Mouse (Mus musculus) heart, postnatal 0 days (tissue): ENCODE data around the gene Cnppd1. TPM values are rescaled to one million over a fixed set of nuclear protein-coding genes. Genes with fewer than 3 reads are reported as not detected.

Experiments used
- ATAC-seq: fragments of 200-750 bp; cut with Nextera tagmentation; 2 replicates; pipeline ENCODE4 v1.8.0; 2017; ENCODE audit warnings: low read depth, moderate number of reproducible peaks, moderate library complexity; ENCODE audit not compliant: insufficient read depth
- DNase-seq: peaks from one replicate; pipeline ENCODE4 v3.0.0-alpha.2; 2016; ENCODE audit warnings: low spot score
- H3K27ac ChIP-seq: fragments of 300-500 bp; sonication (generic); 2 replicates; pipeline ENCODE4 v1.5.1; 2014; ENCODE audit warnings: low read depth, mild to moderate bottlenecking
- H3K27me3 ChIP-seq: fragments of 300-500 bp; sonication (generic); 2 replicates; pipeline ENCODE4 v1.6.1; 2014; ENCODE audit warnings: low read length, mixed read lengths; ENCODE audit not compliant: control insufficient read depth, insufficient read depth
- H3K36me3 ChIP-seq: fragments of 300-500 bp; sonication (generic); replicated peaks from 2 replicates; pipeline ENCODE4 v1.6.1; 2014; ENCODE audit warnings: low read length, mixed read lengths; ENCODE audit not compliant: control insufficient read depth, insufficient read depth
- H3K4me1 ChIP-seq: fragments of 300-500 bp; sonication (generic); 2 replicates; pipeline ENCODE4 v1.6.1; 2014; ENCODE audit warnings: antibody characterized with exemption; ENCODE audit not compliant: control insufficient read depth, insufficient read depth
- H3K4me2 ChIP-seq: fragments of 300-500 bp; sonication (generic); 2 replicates; pipeline ENCODE4 v1.6.1; 2014; ENCODE audit warnings: low read depth, mild to moderate bottlenecking, low read length, moderate library complexity
- H3K4me3 ChIP-seq: fragments of 300-500 bp; sonication (generic); 2 replicates; pipeline ENCODE4 v1.5.1; 2014; ENCODE audit warnings: low read depth, low read length
- H3K9ac ChIP-seq: fragments of 300-500 bp; sonication (generic); replicated peaks from 2 replicates; pipeline ENCODE4 v1.6.1; 2014; ENCODE audit warnings: low read depth, low read length, mixed read lengths
- H3K9me3 ChIP-seq: fragments of 300-500 bp; sonication (generic); replicated peaks from 2 replicates; pipeline ENCODE4 v1.6.1; 2016; ENCODE audit warnings: low read length; ENCODE audit not compliant: control insufficient read depth
- CTCF ChIP-seq: IDR thresholded peaks from 2 replicates; pipeline ENCODE4 v1.5.1; 2016; ENCODE audit warnings: antibody characterized with exemption, control low read depth, low read depth
- EP300 ChIP-seq: IDR thresholded peaks from 2 replicates; pipeline ENCODE4 v1.6.1; 2016; ENCODE audit warnings: antibody characterized with exemption, low read depth
- WGBS: fragments of 180-500 bp; shearing (Covaris S2); extraction: QIAGEN DNeasy Blood & Tissue Kit; methylation state at CpG from one replicate; pipeline ENCODE4 v1.1.7; 2014; 5-methylcytosine and 5-hydroxymethylcytosine counted together
- polyA plus RNA-seq: library from polyadenylated mRNA; unstranded; fragments of >200 nt; fragmentation: Nextera tagmentation; extraction: Ambion mirVana; gene quantifications from 2 replicates; pipeline ENCODE4 v1.2.1, GENCODE M21; 2015
- total RNA-seq: library from RNA; depleted of rRNA; stranded (reverse); fragments of >200 nt; gene quantifications from 2 replicates; pipeline ENCODE4 v1.2.3, GENCODE M21; 2014; ENCODE audit warnings: low replicate concordance; rRNA removed

Cnppd1 gene
- total and polyA plus RNA-seq, 2 experiments from 2014 or later, result 30.2 to 66.7 TPM

GRCm38 (mm10) chr1:75133421-75134207 lies 8.9 kb downstream of the Cnppd1 start, which contains the start of gene Slc23a3:
TSS of gene Slc23a3 (minus strand) at chr1:75133890.
- Histone ChIP-seq H3K27ac (no peak within 1 kb of the TSS), H3K36me3 (peaks cover 34% of the 10 kb centered on the region), H3K27me3 (no peaks in the 10 kb centered on the region), H3K4me2 (no peak within 1 kb of the TSS), H3K9ac (no peak within 1 kb of the TSS), H3K4me3 (no peak within 1 kb of the TSS), H3K4me1 (no peaks in the 10 kb centered on the region), H3K9me3 (no peaks in the 10 kb centered on the region)
- DNase-seq (no peak), ATAC-seq (no peak)
- TF ChIP-seq CTCF (no peak), EP300 (no peak)
- 53% methylated on average over 12 of the region's 12 CpGs for WGBS

DNA sequence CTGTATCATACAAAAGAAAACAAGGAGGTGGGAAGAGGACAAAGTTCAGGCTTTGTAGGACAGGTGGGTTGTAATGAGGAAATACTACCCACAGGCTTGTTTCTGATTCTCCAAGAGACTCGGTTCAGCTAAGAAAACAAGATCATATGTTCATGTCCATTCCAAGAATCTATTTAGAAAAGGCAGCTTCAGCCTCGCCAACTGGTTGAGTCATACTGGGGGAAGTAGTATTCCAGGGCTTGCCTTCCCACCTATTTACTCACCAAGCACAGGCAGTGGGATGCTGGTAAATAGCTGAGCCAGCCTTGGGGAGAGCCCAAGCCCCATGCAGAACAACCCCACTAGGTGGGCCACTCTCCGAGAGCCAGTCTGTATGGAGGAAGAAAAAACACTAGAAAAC lies 13.9 kb downstream of the Cnppd1 start:
- H3K27ac ChIP-seq, result no peak overlapping the region
- H3K9ac ChIP-seq, result no peak overlapping the region
- no peaks in the 10 kb centered on the region for H3K27me3 ChIP-seq
- H3K4me3 ChIP-seq, result no peak overlapping the region
- no peaks in the 10 kb centered on the region for H3K4me1 ChIP-seq
- no peak for DNase-seq
- no peak for ATAC-seq
- no peaks in the 10 kb centered on the region for H3K36me3 ChIP-seq
- TF ChIP-seq CTCF (no peak), EP300 (no peak)
- H3K9me3 ChIP-seq, result no peaks in the 10 kb centered on the region
- 69% methylated on average over 3 of the region's 3 CpGs for WGBS
- H3K4me2 ChIP-seq, result no peak overlapping the region

GRCm38 (mm10) chr1:75125418-75125817 lies 17.1 kb downstream of the Cnppd1 start:
- H3K36me3 ChIP-seq, result no peaks in the 10 kb centered on the region
- H3K27me3 ChIP-seq, result no peaks in the 10 kb centered on the region
- DNase-seq (no peak), ATAC-seq (no peak)
- no peaks in the 10 kb centered on the region for H3K4me1 ChIP-seq
- H3K4me2 ChIP-seq, result peak overlapping the region; percentile 51
- H3K4me3 ChIP-seq, result peak overlapping the region; percentile 58
- peak overlapping the region; percentile 93; the same call in 1 of the 2 replicates for H3K27ac ChIP-seq
- TF ChIP-seq CTCF (no peak), EP300 (no peak)
- WGBS, result 40% methylated on average over 5 of the region's 5 CpGs
- no peaks in the 10 kb centered on the region for H3K9me3 ChIP-seq
- H3K9ac ChIP-seq, result no peak overlapping the region; the same call in 1 of the 2 replicates

DNA sequence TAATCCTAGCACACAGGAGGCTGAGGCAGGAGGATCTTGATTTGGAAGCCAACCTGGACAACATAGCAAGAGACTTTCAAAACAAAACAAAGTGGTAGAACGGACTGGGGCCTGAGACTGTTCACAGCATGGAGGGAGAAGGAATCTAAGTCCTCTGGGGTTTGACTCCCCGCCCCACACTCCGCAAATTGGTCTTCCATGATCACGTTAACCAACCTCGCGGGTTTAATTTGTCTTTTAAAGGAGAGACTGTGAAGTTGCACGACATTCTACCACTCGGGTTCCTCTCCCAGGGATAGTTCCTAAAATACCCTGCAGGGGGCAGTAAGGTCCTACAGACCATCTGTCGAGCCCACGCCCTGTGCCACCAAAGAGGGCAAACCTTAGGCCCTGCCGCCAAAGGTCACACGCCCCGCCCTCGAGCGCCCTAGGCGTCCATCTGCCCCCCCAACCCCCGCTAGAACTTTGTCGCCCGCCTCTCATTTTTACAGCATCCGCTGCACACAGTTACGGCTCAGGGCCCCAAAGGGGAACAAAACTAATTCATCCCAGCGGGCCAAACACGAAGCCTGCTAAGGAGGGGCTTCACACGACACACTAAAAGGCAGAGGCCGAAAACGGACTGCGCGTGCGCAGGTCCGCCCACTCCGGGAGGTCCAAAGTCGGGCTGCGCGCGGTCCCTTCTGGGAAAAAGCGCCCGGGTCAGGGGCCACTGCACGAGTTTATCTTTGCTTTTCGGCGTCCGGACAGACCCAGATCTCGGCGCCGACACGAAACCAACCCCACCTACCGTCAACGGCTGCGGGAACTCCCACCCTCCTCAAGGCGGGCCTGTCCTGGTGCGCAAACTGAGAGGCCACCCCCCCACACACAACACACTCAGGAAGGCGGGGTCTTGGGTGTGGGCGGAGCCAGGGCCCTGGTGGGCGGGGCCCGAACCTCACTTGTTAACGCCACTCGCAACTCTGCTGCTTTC lies 17.9 kb downstream of the Cnppd1 start, which contains the start of gene Nhej1:
Gene Nhej1, minus strand, starts transcription at position 855 of the 976 bp plus-strand sequence.
- Histone ChIP-seq H3K4me1 (no peaks in the 10 kb centered on the region), H3K27me3 (no peaks in the 10 kb centered on the region), H3K9ac (peak within 1 kb of the TSS; percentile 63), H3K36me3 (no peaks in the 10 kb centered on the region), H3K27ac (peak within 1 kb of the TSS; percentile 93), H3K4me3 (peak within 1 kb of the TSS; percentile 58), H3K9me3 (no peaks in the 10 kb centered on the region), H3K4me2 (peak within 1 kb of the TSS; percentile 51)
- DNase-seq (peak; percentile 92), ATAC-seq (peak; percentile 98)
- TF ChIP-seq EP300, result peak; percentile 50
- TF ChIP-seq CTCF, result peak; percentile 80
- 1% methylated on average over 56 of the region's 56 CpGs for WGBS

DNA sequence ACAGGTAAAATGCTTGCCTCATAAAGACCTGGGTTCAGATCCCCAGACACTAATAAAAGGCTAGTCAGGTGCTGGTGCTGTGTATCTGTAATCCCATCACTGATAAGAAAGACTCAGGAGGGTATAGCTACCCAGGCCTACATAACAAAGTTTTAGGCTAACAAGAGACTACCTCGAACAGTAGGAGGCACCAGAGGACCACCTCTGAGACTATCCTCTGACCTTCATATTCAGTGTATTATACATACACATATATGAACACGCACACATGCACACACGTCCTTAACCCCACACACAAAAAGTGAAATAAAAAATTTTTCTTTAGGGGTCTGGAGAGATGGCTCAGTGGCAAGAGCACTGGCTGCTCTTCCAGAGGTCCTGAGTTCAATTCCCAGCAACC lies 20.3 kb downstream of the Cnppd1 start:
- no peak for TF ChIP-seq EP300
- no peak; the same call in 1 of the 2 replicates for TF ChIP-seq CTCF
- H3K4me3 ChIP-seq, result no peak overlapping the region
- no peaks in the 10 kb centered on the region for H3K27me3 ChIP-seq
- no peak overlapping the region for H3K4me2 ChIP-seq
- WGBS, result 77% methylated on average over 3 of the region's 3 CpGs
- no peak overlapping the region for H3K9ac ChIP-seq
- ATAC-seq, result no peak
- no peaks in the 10 kb centered on the region for H3K36me3 ChIP-seq
- no peak overlapping the region for H3K27ac ChIP-seq
- no peak for DNase-seq
- H3K9me3 ChIP-seq, result no peaks in the 10 kb centered on the region
- no peaks in the 10 kb centered on the region for H3K4me1 ChIP-seq

Other genes with a start within 250 kb of the Cnppd1 start
- gene Cryba2, start 249.6 kb downstream of the Cnppd1 start, total RNA-seq, result not detected in 2 replicates
- gene Cryba2, start 249.6 kb downstream of the Cnppd1 start, polyA plus RNA-seq, result not detected in 2 replicates
- gene Cfap65, start 207.1 kb downstream of the Cnppd1 start, total RNA-seq, result 0.04 TPM in 1 of 2 replicates, not detected in the other
- 0.05 TPM in 1 of 2 replicates, not detected in the other for gene Cfap65, start 207.1 kb downstream of the Cnppd1 start, polyA plus RNA-seq
- 0.35 TPM in 1 of 2 replicates, not detected in the other for gene Ihh, start 191.0 kb downstream of the Cnppd1 start, total RNA-seq
- 0.05 TPM in 2 replicates for gene Ihh, start 191.0 kb downstream of the Cnppd1 start, polyA plus RNA-seq
- 1.2 and 8.4 TPM in 2 replicates for gene Nhej1, start 17.5 kb downstream of the Cnppd1 start, total RNA-seq
- gene Nhej1, start 17.5 kb downstream of the Cnppd1 start, polyA plus RNA-seq, result 6.1 TPM in 2 replicates
- gene Slc23a3, start 8.8 kb downstream of the Cnppd1 start, total RNA-seq, result 0.73 and 4.0 TPM in 2 replicates
- 1.3 and 2.1 TPM in 2 replicates for gene Slc23a3, start 8.8 kb downstream of the Cnppd1 start, polyA plus RNA-seq
- 49.7 and 50.9 TPM in 2 replicates for gene Retreg2, start 67 bp upstream of the Cnppd1 start, total RNA-seq
- 19.4 and 23.7 TPM in 2 replicates for gene Retreg2, start 67 bp upstream of the Cnppd1 start, polyA plus RNA-seq
- 33.1 and 67.1 TPM in 2 replicates for gene Zfand2b, start 25.9 kb upstream of the Cnppd1 start, total RNA-seq
- gene Zfand2b, start 25.9 kb upstream of the Cnppd1 start, polyA plus RNA-seq, result 26.1 and 28.7 TPM in 2 replicates
- 22.0 and 36.0 TPM in 2 replicates for gene Abcb6, start 37.7 kb upstream of the Cnppd1 start, total RNA-seq
- gene Abcb6, start 37.7 kb upstream of the Cnppd1 start, polyA plus RNA-seq, result 15.9 and 17.6 TPM in 2 replicates
- gene Ankzf1, start 49.4 kb upstream of the Cnppd1 start, total RNA-seq, result 19.4 and 20.6 TPM in 2 replicates
- gene Ankzf1, start 49.4 kb upstream of the Cnppd1 start, polyA plus RNA-seq, result 11.6 and 14.5 TPM in 2 replicates
- gene Atg9a, start 49.5 kb upstream of the Cnppd1 start, total RNA-seq, result 64.2 and 99.6 TPM in 2 replicates
- gene Atg9a, start 49.5 kb upstream of the Cnppd1 start, polyA plus RNA-seq, result 28.5 and 29.6 TPM in 2 replicates
- gene Glb1l, start 68.1 kb upstream of the Cnppd1 start, total RNA-seq, result 9.8 and 11.3 TPM in 2 replicates
- gene Glb1l, start 68.1 kb upstream of the Cnppd1 start, polyA plus RNA-seq, result 3.6 and 3.8 TPM in 2 replicates
- gene Stk16, start 68.1 kb upstream of the Cnppd1 start, total RNA-seq, result 75.9 and 90.1 TPM in 2 replicates
- gene Stk16, start 68.1 kb upstream of the Cnppd1 start, polyA plus RNA-seq, result 57.4 and 62.5 TPM in 2 replicates
- gene Tuba4a, start 77.2 kb upstream of the Cnppd1 start, total RNA-seq, result 179 and 227 TPM in 2 replicates
- gene Tuba4a, start 77.2 kb upstream of the Cnppd1 start, polyA plus RNA-seq, result 114 and 142 TPM in 2 replicates
- not detected in 2 replicates for gene A630095N17Rik, start 89.4 kb upstream of the Cnppd1 start, total RNA-seq
- gene A630095N17Rik, start 89.4 kb upstream of the Cnppd1 start, polyA plus RNA-seq, result not detected in 2 replicates
- gene Dnajb2, start 93.7 kb upstream of the Cnppd1 start, total RNA-seq, result 25.1 and 35.0 TPM in 2 replicates
- 34.9 and 36.7 TPM in 2 replicates for gene Dnajb2, start 93.7 kb upstream of the Cnppd1 start, polyA plus RNA-seq
- gene Ptprn, start 121.8 kb upstream of the Cnppd1 start, total RNA-seq, result 0.04 and 0.15 TPM in 2 replicates
- gene Ptprn, start 121.8 kb upstream of the Cnppd1 start, polyA plus RNA-seq, result 0.16 and 0.26 TPM in 2 replicates
- not detected in 2 replicates for gene Resp18, start 135.7 kb upstream of the Cnppd1 start, total RNA-seq
- 0.48 TPM in 1 of 2 replicates, not detected in the other for gene Resp18, start 135.7 kb upstream of the Cnppd1 start, polyA plus RNA-seq
- 202 and 236 TPM in 2 replicates for gene Dnpep, start 175.3 kb upstream of the Cnppd1 start, total RNA-seq
- 147 TPM in 2 replicates for gene Dnpep, start 175.3 kb upstream of the Cnppd1 start, polyA plus RNA-seq
- gene Des, start 217.6 kb upstream of the Cnppd1 start, total RNA-seq, result 983 and 1,187 TPM in 2 replicates
- gene Des, start 217.6 kb upstream of the Cnppd1 start, polyA plus RNA-seq, result 601 and 639 TPM in 2 replicates
- 95.0 and 105 TPM in 2 replicates for gene Speg, start 232.6 kb upstream of the Cnppd1 start, total RNA-seq
- 26.8 and 30.2 TPM in 2 replicates for gene Speg, start 232.6 kb upstream of the Cnppd1 start, polyA plus RNA-seq